Mouse (Mus musculus): ENCODE data around the gene S100a10. TPM values are rescaled to one million over a fixed set of nuclear protein-coding genes. Genes with fewer than 3 reads are reported as not detected.
"Not testable (repeated sequence)": the region's sequence is repeated elsewhere in the genome, so short reads cannot be mapped to it uniquely, and the experiment has no call there.

Gene S100a10
- polyA plus RNA-seq, 1 experiment from 2014 or later: 146 TPM

DNA sequence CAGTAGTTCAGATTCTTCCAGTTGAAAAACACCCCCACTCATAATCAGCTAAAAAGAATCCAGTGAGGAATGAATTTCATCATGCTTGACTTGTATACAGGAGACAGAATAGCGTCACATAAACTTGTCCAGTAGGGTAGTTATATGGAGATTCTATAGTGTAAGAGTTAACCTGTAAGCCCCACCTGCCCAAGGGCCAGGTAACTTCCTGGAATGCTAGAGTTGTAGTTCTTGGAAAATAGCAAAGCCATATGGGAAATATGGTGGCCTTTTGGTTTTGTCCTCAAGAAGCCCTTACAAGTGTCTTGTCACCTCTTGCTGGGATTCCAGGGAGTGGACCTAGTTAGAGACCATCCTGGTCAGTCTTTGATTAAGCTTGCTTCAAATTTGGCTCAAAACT lies 41.8 kb downstream of the S100a10 start:
- DNase-seq (ENCODE audit: low spot score): no peak
- Histone ChIP-seq H3K4me1 (peaks cover 10% of the 10 kb centered on the region), H3K4me3 (no peak overlapping the region), H3K9me3 (no peaks in the 10 kb centered on the region), H3K27me3 (replicated peaks; ENCODE audit: low read depth, poor library complexity, severe bottlenecking) (no peaks in the 10 kb centered on the region), H3K27ac (replicated peaks) (no peak overlapping the region), H3K36me3 (replicated peaks) (no peaks in the 10 kb centered on the region)
- WGBS: 86% methylated on average over 1 of the region's 1 CpGs

GRCm38 (mm10) chr3:93597221-93597913 lies 42.5 kb downstream of the S100a10 start:
- peak; percentile 53 for DNase-seq (ENCODE audit: low spot score)
- 35% methylated on average over 5 of the region's 5 CpGs for WGBS
- H3K27ac ChIP-seq (replicated peaks): no peak overlapping the region
- no peaks in the 10 kb centered on the region for H3K27me3 ChIP-seq (replicated peaks; ENCODE audit: low read depth, poor library complexity, severe bottlenecking)
- H3K9me3 ChIP-seq: no peaks in the 10 kb centered on the region
- H3K4me3 ChIP-seq: no peak overlapping the region
- peaks cover 10% of the 10 kb centered on the region for H3K4me1 ChIP-seq
- no peaks in the 10 kb centered on the region for H3K36me3 ChIP-seq (replicated peaks)

DNA sequence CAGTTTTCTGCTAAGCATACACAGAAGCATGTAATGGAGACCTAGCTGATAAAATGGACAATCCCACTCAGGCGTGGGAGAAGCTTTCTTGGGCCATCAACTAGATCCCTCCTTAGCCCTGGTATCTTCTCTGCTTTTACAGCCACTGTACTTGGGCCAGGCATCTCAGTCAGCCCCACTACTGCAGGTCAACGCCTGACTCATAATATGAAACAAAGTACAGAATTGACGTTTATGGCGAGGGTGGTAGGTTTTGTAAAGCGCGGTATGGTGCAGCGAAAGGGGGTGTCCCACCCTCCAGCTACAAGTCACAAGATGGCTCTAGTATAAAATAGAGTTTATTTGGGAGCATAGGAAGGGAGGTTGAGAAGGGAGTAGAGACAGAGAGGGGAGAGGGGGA lies 43.1 kb downstream of the S100a10 start:
- H3K27ac ChIP-seq (replicated peaks): no peak overlapping the region
- WGBS: 91% methylated on average over 7 of the region's 7 CpGs
- no peaks in the 10 kb centered on the region for H3K27me3 ChIP-seq (replicated peaks; ENCODE audit: low read depth, poor library complexity, severe bottlenecking)
- no peak overlapping the region for H3K4me3 ChIP-seq
- no peaks in the 10 kb centered on the region for H3K9me3 ChIP-seq
- H3K36me3 ChIP-seq (replicated peaks): no peaks in the 10 kb centered on the region
- no peak for DNase-seq (ENCODE audit: low spot score)
- H3K4me1 ChIP-seq: peaks cover 10% of the 10 kb centered on the region

GRCm38 (mm10) chr3:93600206-93600605 lies 45.3 kb downstream of the S100a10 start:
- Histone ChIP-seq H3K9me3 (no peaks in the 10 kb centered on the region), H3K27ac (replicated peaks) (no peak overlapping the region), H3K4me3 (no peak overlapping the region), H3K27me3 (replicated peaks; ENCODE audit: low read depth, poor library complexity, severe bottlenecking) (no peaks in the 10 kb centered on the region), H3K36me3 (replicated peaks) (no peaks in the 10 kb centered on the region), H3K4me1 (peaks cover 10% of the 10 kb centered on the region)
- no peak for DNase-seq (ENCODE audit: low spot score)
- WGBS: 88% methylated on average over 2 of the region's 2 CpGs

GRCm38 (mm10) chr3:93601903-93602302 lies 47.0 kb downstream of the S100a10 start:
- Histone ChIP-seq H3K4me1 (peaks cover 8% of the 10 kb centered on the region), H3K9me3 (no peaks in the 10 kb centered on the region), H3K27ac (replicated peaks) (no peak overlapping the region), H3K36me3 (replicated peaks) (no peaks in the 10 kb centered on the region), H3K4me3 (no peak overlapping the region), H3K27me3 (replicated peaks; ENCODE audit: low read depth, poor library complexity, severe bottlenecking) (no peaks in the 10 kb centered on the region)
- 84% methylated on average over 1 of the region's 1 CpGs for WGBS
- no peak for DNase-seq (ENCODE audit: low spot score)

GRCm38 (mm10) chr3:93608970-93609369 lies 54.1 kb downstream of the S100a10 start:
- not testable (repeated sequence) for H3K4me1 ChIP-seq; H3K4me3 ChIP-seq; H3K27me3 ChIP-seq (replicated peaks; ENCODE audit: low read depth, poor library complexity, severe bottlenecking); H3K27ac ChIP-seq (replicated peaks); H3K9me3 ChIP-seq; H3K36me3 ChIP-seq (replicated peaks)
- peak; percentile 27 for DNase-seq (ENCODE audit: low spot score)

Other genes with a start within 250 kb of the S100a10 start
- not detected in 2 replicates for gene Hrnr, start 235.3 kb upstream of the S100a10 start, polyA plus RNA-seq (2016; fragmentation: Nextera tagmentation; extraction: Ambion mirVana)
- gene Rptn, start 161.4 kb upstream of the S100a10 start, polyA plus RNA-seq (2016; fragmentation: Nextera tagmentation; extraction: Ambion mirVana): not detected in 2 replicates
- gene Tchh, start 112.8 kb upstream of the S100a10 start, polyA plus RNA-seq (2016; fragmentation: Nextera tagmentation; extraction: Ambion mirVana): 0.29 and 0.32 TPM in 2 replicates
- not detected in 2 replicates for gene Tchhl1, start 86.3 kb upstream of the S100a10 start, polyA plus RNA-seq (2016; fragmentation: Nextera tagmentation; extraction: Ambion mirVana)
- 351 and 395 TPM in 2 replicates for gene S100a11, start 34.6 kb upstream of the S100a10 start, polyA plus RNA-seq (2016; fragmentation: Nextera tagmentation; extraction: Ambion mirVana)
- gene Tdpoz2, start 97.6 kb downstream of the S100a10 start, polyA plus RNA-seq (2016; fragmentation: Nextera tagmentation; extraction: Ambion mirVana): not detected in 2 replicates
- not detected in 2 replicates for gene Tdpoz1, start 121.2 kb downstream of the S100a10 start, polyA plus RNA-seq (2016; fragmentation: Nextera tagmentation; extraction: Ambion mirVana)
- not detected in 2 replicates for gene Gm37596, start 138.0 kb downstream of the S100a10 start, polyA plus RNA-seq (2016; fragmentation: Nextera tagmentation; extraction: Ambion mirVana)
- not detected in 2 replicates for gene Gm5773, start 217.9 kb downstream of the S100a10 start, polyA plus RNA-seq (2016; fragmentation: Nextera tagmentation; extraction: Ambion mirVana)
- not detected in 2 replicates for gene Tdpoz4, start 241.3 kb downstream of the S100a10 start, polyA plus RNA-seq (2016; fragmentation: Nextera tagmentation; extraction: Ambion mirVana)